Mouse (Mus musculus): Measurements from ENCODE around the gene Reg3a.
"Not testable (repeated sequence)": the region's sequence is repeated elsewhere in the genome, so short reads cannot be mapped to it uniquely, and the experiment has no call there.

Reg3a gene

DNA sequence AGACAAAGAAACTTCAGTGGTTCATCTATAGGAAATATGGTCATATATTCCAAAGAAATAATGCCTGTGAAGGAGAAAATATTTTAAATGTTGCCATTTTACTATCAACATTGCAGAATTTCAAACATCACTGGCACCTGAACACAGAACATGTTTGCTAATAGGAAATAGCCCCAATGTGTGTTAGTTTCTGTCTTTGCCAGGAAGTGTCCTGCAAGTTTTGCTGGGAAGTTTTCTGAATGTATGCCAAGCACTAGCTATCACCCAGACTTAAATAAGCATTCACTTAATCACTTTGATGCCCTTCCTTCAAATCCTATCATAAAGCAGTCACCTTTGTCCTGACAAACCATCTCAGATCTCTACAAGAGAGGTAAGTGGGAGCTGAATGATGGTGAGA lies at the start of gene Reg3a:
Reg3a (plus strand) TSS at position 301 of the 400 bp plus-strand sequence.
- no peak for DNase-seq (ENCODE audit: extremely low spot score)

GRCm38 (mm10) chr6:78331919-78332569 lies 48.5 kb upstream of the Reg3a start:
- DNase-seq (ENCODE audit: extremely low spot score), result peak; percentile 27

GRCm38 (mm10) chr6:78340296-78340695 lies 40.2 kb upstream of the Reg3a start:
- no peak for DNase-seq (ENCODE audit: extremely low spot score)

DNA sequence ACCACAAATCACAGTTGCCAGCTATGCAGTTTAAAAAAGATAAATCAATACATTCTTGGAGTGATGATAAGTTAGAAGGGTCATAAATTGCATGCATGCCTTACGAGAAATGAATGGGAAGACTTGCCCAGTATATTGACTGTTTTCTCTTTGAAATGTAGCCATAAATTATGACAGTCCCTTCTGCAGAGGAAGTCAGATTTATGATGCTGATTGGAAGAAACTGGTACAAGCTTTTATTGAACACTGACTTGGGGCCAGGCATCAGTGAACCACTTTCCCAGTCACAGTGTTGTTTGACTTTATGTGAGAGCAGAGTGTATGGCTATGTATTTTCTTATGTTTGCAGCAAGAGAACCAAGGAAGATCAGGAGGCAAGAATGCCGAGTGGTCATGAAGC lies 38.8 kb upstream of the Reg3a start:
- no peak for DNase-seq (ENCODE audit: extremely low spot score)

- DNase-seq (ENCODE audit: extremely low spot score), result no peak
Measured at GRCm38 (mm10) chr6:78361971-78362563, 18.4 kb upstream of the Reg3a start.

- no peak for DNase-seq (ENCODE audit: extremely low spot score)
Measured at GRCm38 (mm10) chr6:78370357-78370756, 10.2 kb upstream of the Reg3a start, which contains the start of gene Reg3b. Reg3b (plus strand) TSS chr6:78370657.

GRCm38 (mm10) chr6:78378765-78379164 lies 1.7 kb upstream of the Reg3a start, which contains the start of gene Reg3d:
Reg3d (minus strand) TSS chr6:78378865.
- no peak for DNase-seq (ENCODE audit: extremely low spot score)

DNA sequence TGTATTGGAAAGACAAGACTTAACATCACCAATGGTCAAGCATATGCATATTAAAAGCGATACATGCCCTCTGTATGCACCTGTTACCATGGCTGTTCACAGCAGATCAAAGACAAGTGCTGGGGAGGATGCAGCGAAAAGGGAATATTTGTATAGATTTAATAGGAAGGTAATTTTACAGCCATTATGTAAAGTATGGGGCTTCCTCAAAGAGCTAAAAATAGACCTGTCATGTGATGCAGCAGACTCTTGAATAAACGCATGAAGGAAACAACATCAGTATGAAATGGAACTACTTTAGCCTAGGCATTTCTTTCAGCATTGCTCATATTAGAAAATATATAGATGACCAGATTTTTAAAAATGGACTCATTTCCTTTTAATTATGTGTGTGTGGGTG lies 5.1 kb downstream of the Reg3a start:
- no peak for DNase-seq (ENCODE audit: extremely low spot score)

DNA sequence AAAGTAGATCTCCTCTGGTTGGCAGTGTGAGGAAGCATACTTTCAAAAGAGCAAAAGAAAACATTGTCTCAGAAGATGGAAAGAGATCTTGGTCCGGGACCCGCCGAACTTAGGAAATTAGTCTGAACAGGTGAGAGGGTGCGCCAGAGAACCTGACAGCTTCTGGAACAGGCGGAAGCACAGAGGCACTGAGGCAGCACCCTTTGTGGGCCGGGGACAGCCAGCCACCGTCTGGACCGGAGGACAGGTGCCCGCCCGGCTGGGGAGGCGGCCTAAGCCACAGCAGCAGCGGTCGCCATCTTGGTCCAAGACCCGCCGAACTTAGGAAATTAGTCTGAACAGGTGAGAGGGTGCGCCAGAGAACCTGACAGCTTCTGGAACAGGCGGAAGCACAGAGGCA lies 14.8 kb downstream of the Reg3a start, which contains the start of gene Reg2:
Reg2 (plus strand) TSS at position 301 of the 400 bp plus-strand sequence.
- not testable (repeated sequence) for DNase-seq (ENCODE audit: extremely low spot score)

DNA sequence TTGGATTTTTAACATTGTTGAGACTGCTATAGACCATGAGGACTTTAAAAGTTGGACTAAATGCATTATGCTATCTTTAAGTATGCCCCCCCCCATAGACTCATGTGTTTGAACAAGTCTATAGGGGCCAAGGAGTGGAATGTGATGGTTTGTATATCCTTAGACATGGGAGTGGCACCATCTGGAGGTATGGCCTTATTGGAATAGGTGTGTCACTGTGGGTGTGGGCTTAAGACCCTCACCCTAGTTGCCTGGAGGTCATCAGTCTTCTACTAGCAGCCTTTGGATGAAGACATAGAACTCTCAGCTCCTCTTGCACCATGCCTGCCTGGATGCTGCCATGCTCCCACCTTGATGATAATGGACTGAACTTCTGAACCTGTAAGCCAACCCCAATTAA lies 41.9 kb downstream of the Reg3a start, which contains the start of gene Reg1:
Reg1 (plus strand) TSS at position 301 of the 400 bp plus-strand sequence.
- DNase-seq (ENCODE audit: extremely low spot score), result not testable (repeated sequence)

DNA sequence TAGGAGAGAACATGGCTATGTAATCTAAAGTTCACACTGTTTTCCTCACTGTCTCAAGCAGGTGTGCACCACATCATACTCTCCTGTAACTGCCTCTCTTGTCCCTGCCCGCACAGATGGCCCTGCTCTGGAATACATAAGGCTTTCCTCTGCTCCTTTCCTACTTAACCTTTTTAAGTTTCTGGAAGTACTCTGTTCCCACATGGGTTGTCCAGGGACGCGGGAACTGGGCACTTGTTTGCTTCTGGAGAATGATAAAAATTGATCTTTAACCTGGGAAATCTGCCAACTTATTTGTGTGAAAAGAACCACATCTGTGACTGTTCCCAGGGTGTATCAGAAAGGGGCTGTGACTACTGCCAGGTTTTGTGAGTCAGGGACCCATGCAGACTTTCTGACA lies 45.0 kb downstream of the Reg3a start:
- no peak for DNase-seq (ENCODE audit: extremely low spot score)
